Mouse (Mus musculus): ENCODE measurements around the gene Dnm3.

Gene Dnm3

GRCm38 (mm10) chr1:162323142-162323541 is 154.7 kb downstream of the Dnm3 start:
- DNase-seq (ENCODE audit: low spot score), result no peak

- DNase-seq (ENCODE audit: low spot score), result peak; percentile 15
Measured at GRCm38 (mm10) chr1:162313451-162314276, 164.2 kb downstream of the Dnm3 start.

- no peak for DNase-seq (ENCODE audit: low spot score)
Measured at GRCm38 (mm10) chr1:162312621-162313020, 165.2 kb downstream of the Dnm3 start.

- DNase-seq (ENCODE audit: low spot score), result no peak
Measured at GRCm38 (mm10) chr1:162312152-162312551, 165.7 kb downstream of the Dnm3 start.

GRCm38 (mm10) chr1:162305247-162305646 is 172.6 kb downstream of the Dnm3 start:
- no peak for DNase-seq (ENCODE audit: low spot score)

- DNase-seq (ENCODE audit: low spot score), result no peak
Measured at GRCm38 (mm10) chr1:162302480-162302879, 175.4 kb downstream of the Dnm3 start.

- no peak for DNase-seq (ENCODE audit: low spot score)
Measured at GRCm38 (mm10) chr1:162299558-162300319, 178.1 kb downstream of the Dnm3 start.

- no peak for DNase-seq (ENCODE audit: low spot score)
Measured at GRCm38 (mm10) chr1:162298527-162298926, 179.3 kb downstream of the Dnm3 start.

GRCm38 (mm10) chr1:162295443-162295842 is 182.4 kb downstream of the Dnm3 start:
- no peak for DNase-seq (ENCODE audit: low spot score)

GRCm38 (mm10) chr1:162294572-162294910 is 183.3 kb downstream of the Dnm3 start:
- no peak for DNase-seq (ENCODE audit: low spot score)

GRCm38 (mm10) chr1:162293732-162294571 is 183.9 kb downstream of the Dnm3 start:
- no peak for DNase-seq (ENCODE audit: low spot score)

GRCm38 (mm10) chr1:162286910-162287309 is 190.9 kb downstream of the Dnm3 start:
- no peak for DNase-seq (ENCODE audit: low spot score)

GRCm38 (mm10) chr1:162281981-162282381 is 195.9 kb downstream of the Dnm3 start:
- DNase-seq (ENCODE audit: low spot score), result no peak

GRCm38 (mm10) chr1:162280052-162280451 is 197.8 kb downstream of the Dnm3 start:
- DNase-seq (ENCODE audit: low spot score), result no peak

GRCm38 (mm10) chr1:162276011-162276410 is 201.8 kb downstream of the Dnm3 start:
- DNase-seq (ENCODE audit: low spot score), result no peak

- no peak for DNase-seq (ENCODE audit: low spot score)
Measured at GRCm38 (mm10) chr1:162274674-162275248, 203.1 kb downstream of the Dnm3 start.

GRCm38 (mm10) chr1:162256912-162257607 is 220.8 kb downstream of the Dnm3 start:
- no peak for DNase-seq (ENCODE audit: low spot score)

GRCm38 (mm10) chr1:162254944-162255343 is 222.9 kb downstream of the Dnm3 start:
- no peak for DNase-seq (ENCODE audit: low spot score)

GRCm38 (mm10) chr1:162253971-162254641 is 223.7 kb downstream of the Dnm3 start:
- no peak for DNase-seq (ENCODE audit: low spot score)

- DNase-seq (ENCODE audit: low spot score), result no peak
Measured at GRCm38 (mm10) chr1:162252869-162253268, 225.0 kb downstream of the Dnm3 start.

- DNase-seq (ENCODE audit: low spot score), result no peak
Measured at GRCm38 (mm10) chr1:162247216-162247615, 230.6 kb downstream of the Dnm3 start.

All from ovary, postnatal 14 days (tissue).